Mouse (Mus musculus) cerebellum, adult 9-10 months (tissue): ENCODE measurements at regions not wholly inside any gene's neighbourhood (a gene's known extent, or its start where the extent isn't known, plus 50 kb on each side); places are given as distances from the start of the nearest gene placed in this dataset.

Experiments used
- DNase-seq: peaks from one replicate; pipeline ENCODE4 v3.0.0; 2022

DNA sequence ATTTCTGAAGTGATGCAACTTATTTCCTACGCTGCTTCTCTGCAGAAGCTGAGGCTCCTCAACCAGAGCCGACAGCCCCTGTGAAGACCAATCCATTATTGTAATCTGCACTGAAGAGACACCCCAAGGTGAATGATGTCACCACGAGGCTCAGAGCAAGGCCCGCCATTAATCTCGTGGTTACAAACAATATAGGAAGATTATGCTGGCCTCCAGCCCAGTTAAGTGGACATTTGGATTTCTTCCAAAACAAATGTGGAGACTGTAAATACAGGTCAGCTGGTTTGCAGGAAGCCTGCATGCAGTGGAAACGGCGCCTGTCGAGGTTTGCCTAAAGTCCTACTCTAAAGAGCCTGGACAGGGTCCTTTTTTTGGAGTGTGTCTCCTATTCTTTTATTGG, 390.6 kb upstream of the Zmiz1 start:
- peak; percentile 61 for DNase-seq

GRCm38 (mm10) chr14:25073143-25073542, 385.8 kb upstream of the Zmiz1 start:
- DNase-seq: peak; percentile 52

GRCm38 (mm10) chr14:25074022-25074800, 384.8 kb upstream of the Zmiz1 start:
- peak; percentile 97 for DNase-seq

DNA sequence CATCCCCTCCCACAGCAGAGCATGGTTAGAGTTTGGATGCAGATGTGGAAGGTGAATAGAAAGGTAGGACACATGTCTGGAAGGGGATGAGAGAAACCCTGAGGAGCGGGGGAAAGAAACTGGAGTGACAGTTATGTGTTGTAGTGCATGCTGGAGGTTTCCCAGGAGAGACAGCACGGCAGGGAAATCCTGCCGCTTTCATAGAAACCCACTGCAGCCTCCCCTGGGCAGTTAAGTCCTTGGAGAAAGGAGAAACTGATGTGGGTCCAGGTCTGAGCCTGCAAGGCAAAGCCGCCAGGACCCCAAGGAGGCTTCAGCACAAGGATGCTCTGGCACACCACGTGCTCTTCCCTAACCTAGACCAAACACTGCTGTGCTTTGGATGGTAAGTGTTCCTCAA, 384.1 kb upstream of the Zmiz1 start:
- DNase-seq: no peak

GRCm38 (mm10) chr14:25080431-25080830, 378.6 kb upstream of the Zmiz1 start:
- no peak for DNase-seq

GRCm38 (mm10) chr14:25083847-25084246, 375.1 kb upstream of the Zmiz1 start:
- DNase-seq: no peak

DNA sequence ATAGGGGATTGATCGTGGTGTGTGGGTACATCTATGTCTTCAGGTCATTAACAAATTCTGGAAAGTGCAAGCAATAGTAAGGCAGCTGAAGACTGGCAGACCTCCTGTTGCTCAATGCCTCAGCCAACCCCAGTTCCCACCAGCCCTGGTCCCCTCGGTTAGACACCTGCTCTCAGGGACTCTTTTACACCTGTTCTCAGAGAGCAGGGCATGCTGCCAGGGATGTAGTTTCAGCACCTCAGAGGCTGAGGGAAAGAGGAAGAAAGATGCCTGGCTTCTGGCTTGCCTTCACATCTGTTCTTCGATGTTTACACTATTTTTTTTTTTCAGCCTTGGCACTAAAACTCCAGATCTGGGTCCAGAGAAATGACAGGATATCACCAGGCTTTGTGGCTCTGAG, 362.2 kb upstream of the Zmiz1 start:
- no peak for DNase-seq

DNA sequence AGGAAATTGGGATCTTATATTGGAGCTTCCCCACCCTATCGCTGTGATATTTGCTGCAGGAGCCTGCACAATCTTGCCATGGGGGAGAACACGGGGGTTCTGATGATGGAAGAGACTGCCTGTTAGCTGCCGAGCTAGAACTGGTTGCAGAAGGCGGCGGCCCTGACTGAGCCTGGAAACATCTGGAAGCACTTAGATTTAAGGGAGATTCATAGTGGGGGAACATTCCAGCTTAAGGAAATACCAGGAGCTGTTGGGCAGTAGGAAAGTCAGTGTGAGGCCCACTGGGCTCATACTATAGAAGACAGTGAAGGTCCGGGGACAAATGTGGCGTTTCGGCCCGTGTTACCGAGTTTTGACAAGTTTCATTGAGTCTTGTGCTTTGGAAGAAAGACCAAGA, 353.6 kb upstream of the Zmiz1 start:
- DNase-seq: no peak

DNA sequence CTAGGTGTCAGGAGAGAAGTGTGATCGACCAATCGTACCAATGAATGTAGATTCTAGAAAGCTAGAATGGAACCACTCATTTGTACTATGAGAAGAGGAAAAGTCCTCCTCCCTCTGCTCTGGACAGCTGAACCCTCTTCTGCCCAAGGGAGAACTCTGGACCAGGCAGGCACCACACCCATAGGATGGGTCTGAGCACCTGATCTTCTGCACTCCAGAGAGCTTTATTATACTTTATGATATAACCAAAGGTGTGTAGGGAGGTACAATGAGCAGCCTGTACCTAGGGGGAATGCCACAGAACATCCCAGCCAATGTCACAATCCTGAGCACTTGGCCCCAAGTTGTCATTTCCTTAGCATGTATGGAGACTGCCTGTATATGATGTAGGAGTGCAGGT, 352.5 kb upstream of the Zmiz1 start:
- DNase-seq: no peak

- DNase-seq: no peak
Measured at GRCm38 (mm10) chr14:25108101-25108652, 350.8 kb upstream of the Zmiz1 start.

DNA sequence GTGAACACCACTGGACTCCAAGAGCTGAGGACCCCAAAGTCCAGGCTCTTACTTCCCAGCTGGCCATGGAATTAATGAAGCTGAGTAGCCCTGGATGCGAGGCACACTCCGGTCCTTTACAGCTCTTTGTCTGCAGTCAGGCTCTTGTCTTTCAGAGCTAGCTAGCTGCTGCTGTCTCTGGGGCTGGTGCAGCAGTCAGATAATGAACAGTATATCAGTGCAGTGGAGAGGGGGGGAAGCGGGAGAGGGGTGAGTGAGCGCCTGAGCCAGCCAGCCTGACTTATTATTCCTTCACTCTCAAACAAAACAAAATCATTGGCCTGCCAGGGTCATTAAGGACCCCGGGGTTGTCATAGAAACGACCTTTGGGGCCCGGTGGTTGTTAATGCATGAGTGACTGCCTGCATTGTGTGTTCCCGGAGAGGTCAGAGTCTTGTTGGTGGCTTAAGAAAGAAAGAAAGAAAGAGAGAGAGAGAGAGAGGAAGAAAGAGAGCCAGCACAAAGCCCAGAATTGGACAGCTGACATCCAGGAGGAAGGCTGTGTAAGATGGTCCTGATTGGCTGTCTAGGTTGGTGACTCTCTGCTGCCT, 350.2 kb upstream of the Zmiz1 start:
- no peak for DNase-seq

GRCm38 (mm10) chr14:25109691-25110090, 349.3 kb upstream of the Zmiz1 start:
- DNase-seq: no peak

GRCm38 (mm10) chr14:25112832-25113231, 346.2 kb upstream of the Zmiz1 start:
- no peak for DNase-seq

GRCm38 (mm10) chr14:25113326-25113725, 345.7 kb upstream of the Zmiz1 start:
- no peak for DNase-seq

DNA sequence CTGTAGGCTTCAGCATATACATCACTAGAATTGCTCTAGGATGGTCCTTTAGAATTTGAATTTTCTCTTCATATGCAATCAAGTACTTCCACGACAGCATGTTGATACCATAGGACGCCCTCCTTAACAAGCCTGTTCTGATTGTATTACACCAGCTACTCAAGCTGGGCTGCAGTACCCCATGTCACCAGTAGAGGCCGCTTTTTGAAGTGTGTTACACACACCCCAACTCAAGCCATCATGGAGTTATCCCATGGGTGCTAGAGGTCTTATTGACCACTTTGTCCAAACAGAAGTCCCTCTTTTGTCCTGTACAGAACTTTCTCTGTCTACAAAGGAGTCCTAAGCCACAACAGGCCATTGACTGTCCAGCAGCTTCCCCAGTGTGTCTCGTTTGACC, 342.6 kb upstream of the Zmiz1 start:
- peak; percentile 85 for DNase-seq

GRCm38 (mm10) chr14:25119999-25120398, 339.0 kb upstream of the Zmiz1 start:
- no peak for DNase-seq

DNA sequence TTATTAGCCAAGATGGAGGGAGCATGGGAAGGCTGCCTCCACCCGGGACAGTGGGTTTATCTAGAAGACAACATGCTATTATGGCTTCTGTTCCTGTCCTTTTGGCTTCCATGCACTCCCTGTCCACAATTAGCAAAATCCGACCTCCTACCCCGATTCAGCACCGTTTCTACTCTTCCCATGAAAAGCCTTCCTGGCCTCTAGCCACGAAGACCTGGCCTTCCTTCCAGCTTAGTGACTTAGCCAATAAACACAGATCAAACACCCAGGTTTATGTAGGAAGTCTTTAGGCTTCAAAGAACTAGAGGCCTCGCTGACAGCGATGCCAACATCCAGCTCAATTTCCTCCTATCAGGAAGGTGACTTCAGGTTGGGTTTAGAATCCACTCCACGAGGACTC, 338.5 kb upstream of the Zmiz1 start:
- DNase-seq: no peak

DNA sequence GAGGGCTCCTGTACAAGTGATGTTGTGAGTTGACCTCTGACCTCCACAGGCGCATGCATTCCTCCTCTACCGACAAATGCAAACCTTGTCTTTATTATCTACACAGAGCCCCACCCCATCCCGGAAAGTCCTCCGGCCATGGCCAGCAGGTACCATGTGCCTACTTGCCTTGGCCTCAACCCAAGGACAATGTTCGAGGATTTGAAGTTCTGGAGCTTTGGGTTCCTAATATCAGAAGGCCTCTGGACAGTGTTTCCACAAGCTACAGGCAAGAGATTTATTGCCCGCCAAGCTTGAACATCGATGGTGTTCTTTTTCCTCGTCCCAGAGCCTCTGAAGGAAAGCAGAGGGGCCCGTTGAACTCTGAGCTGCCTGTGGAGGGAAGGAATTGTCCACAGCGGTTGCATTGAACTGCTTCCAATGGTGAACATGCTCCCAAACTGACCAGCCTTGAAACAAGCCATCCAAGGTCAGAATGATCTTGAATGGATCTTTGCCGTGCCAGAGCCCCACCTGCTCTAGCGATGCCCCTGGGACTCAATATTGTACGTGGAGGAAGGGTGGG, 335.9 kb upstream of the Zmiz1 start:
- DNase-seq: no peak

GRCm38 (mm10) chr14:25123541-25124337, 335.2 kb upstream of the Zmiz1 start:
- DNase-seq: no peak

GRCm38 (mm10) chr14:25126544-25126943, 332.4 kb upstream of the Zmiz1 start:
- DNase-seq: no peak

DNA sequence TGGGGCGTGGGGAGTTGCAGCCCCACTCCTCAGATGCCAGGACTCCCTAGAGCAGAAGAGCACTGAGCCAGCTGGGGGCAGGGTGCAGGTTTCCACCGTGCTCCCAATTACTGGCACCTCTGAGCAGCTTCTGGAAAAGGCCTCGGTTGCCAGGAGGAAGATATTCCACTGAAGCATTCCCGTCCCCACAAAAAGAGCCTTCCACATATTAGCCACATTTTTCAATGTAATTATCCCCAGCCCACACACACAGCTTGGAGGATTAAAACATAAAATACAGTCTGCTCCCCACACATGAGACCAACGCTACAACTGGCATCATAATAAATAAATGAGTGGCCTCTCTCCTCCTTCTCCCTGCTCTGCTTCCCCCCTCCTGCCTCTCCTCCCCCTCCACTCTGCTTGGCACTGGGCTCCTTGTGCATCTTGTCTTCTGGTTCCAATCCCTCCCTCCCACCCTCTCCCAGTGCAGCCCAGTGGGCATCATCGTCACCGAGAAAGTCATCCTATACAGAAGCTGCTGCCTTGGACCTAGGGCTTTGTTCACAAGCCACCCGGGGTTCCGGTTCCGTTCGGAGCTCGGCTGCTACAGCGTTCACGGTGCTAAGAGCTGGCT, 331.3 kb upstream of the Zmiz1 start:
- DNase-seq: peak; percentile 39

DNA sequence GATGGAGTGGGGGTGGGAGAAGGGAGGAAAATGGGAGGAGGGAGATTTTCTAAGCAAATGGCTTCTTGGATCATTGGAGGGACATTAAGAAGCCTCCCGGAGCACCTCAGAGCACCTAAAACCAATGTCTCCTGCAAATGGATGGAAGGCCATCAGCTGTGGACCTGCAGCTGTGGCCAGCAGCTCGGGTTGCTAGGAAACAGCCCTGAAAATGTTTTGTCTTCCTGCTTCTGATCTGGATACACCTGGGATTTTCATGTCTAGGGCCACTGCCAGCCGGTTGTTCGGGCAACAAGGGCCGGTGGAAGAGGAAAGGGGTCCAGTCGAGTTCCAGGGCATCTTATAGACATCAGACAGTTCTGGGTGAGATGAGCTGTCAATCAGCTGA, 330.8 kb upstream of the Zmiz1 start:
- DNase-seq: peak; percentile 31

- no peak for DNase-seq
Measured at GRCm38 (mm10) chr14:25135371-25135770, 323.6 kb upstream of the Zmiz1 start.
